Mouse (Mus musculus) gonadal fat pad, adult 2 months (tissue): ENCODE results near the gene Prox2. TPM values are rescaled to one million over a fixed set of nuclear protein-coding genes. Genes with fewer than 3 reads are reported as not detected.
"Not testable (repeated sequence)": the region's sequence is repeated elsewhere in the genome, so short reads cannot be mapped to it uniquely, and the experiment has no call there.

Experiments used
- DNase-seq: peaks from one replicate; pipeline ENCODE4 v3.0.0-alpha.2; 2012; ENCODE audit warnings: low read depth
- polyA plus RNA-seq: library from polyadenylated mRNA; depleted of rRNA; stranded (reverse); fragments of >200 nt; gene quantifications from 2 replicates; pipeline ENCODE4 v1.2.3, GENCODE M21; 2012; rRNA removed

Gene Prox2
- 3.0 and 3.4 TPM in 2 replicates for polyA plus RNA-seq

DNA sequence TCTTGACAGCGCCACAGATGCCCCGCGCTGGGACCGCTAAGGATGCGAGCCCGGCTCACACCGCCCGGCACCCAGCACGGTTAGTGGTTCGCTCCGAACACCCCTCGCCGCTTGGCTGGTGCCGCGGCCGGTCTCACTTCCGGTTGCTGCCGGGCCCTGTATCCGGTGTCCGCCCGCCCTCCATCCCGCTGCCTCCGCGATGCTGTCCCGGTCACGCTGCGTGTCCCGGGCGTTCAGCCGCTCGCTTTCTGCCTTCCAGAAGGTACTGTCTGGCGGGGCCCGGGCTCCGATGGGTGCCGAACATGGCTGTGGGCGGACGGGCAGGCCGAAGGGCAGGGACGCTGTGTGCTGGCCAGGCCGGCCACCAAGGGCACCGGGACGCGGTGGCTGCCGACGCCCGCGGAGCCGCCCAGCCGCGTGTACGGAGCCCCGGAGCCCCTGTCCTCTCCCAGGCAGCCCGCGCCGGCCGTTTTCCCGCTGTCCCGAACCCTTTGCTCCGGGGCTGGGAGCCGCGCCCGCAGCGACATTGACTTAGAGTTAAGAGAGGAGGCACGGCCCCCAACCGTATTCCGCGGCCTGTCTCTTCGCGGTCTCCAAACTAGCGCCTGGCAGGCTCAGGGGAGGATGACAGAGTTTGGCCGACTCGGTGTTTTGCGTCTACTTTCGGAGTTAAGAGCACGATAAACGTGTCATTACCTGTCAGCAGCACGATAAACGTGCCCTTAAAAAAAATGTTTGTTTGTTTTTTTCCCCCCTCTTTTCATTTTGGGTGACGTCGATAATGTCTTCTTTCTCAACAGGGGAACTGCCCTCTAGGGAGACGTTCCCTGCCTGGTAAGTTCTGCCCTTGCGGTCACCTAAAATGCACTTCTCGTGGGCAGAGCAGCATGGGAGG is at the start of gene Prox2, which contains the start of gene Dlst:
Prox2 (minus strand) TSS at position 62 of the 895 bp plus-strand sequence.
Dlst (plus strand) TSS at position 136 of the 895 bp plus-strand sequence.
- DNase-seq, result no peak

DNA sequence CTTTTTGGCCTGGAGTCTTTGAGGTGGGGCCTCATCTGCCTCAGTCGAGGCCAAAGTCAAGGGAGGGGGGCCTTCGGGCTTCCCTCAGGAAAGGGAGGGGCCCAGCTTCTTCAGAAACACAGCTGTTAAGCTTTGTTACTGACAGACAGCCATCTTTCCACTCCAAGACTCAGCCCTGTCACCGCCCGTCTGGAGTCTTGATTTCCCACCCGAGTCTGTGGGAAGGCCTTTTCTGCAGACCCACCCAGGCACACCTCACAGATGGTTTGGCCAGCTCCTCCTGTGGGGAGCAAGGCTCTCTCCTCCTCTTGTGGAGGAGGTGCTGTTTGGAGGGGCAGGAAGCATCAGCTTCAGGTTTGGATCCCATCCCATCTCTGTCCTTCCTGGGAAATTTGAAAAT is 49.0 kb upstream of the Prox2 start:
- no peak for DNase-seq

DNA sequence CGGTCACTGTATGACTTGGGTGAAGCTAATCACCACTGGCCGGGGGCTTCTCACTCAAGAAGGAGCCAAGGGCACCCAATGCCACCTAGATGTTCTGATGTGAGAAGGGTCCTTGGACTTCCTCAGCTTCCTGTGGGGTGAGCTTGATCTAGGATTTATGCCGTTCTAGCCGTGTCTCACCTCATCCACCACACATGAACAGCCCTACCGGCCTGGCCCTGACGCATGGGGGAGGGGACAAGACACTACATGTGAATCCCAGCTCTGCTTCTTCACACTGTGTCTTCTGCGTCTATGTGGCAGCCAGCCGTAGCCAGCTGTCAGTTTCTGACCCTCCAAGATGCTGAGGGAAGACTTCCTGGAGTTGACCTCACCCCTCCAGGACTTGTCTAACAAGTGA is 48.2 kb upstream of the Prox2 start:
- no peak for DNase-seq

DNA sequence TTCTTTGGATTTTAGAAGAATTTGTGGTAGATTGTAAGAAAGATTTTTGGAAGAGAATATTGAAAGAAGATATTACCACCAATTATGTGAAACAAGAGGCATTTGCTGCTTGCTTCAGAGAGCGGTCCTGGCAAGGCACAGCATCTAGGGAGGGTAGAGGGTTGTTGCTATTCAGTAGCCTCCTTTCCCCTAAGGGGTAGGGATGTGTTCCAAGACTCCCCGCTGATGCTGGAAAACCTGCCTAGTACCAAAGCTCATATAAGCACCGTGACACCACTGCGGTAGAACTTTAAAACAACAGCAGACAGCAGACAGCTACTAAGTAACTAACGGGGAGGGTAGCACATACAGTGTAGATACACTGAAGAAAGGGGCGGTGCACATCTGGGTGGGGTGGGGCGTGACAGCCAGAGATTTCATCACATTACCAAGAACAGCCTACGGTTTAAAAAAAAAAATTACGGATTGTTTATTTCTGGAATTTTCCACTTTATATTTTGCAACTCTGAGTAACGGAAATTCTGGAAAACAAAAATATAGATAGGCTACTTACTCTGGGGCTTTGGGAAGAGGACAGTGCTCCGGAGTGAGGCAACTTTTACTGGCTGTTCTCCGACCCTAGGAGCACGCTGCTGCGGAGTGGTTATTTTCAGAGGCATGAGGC is 47.4 kb upstream of the Prox2 start:
- DNase-seq, result no peak

DNA sequence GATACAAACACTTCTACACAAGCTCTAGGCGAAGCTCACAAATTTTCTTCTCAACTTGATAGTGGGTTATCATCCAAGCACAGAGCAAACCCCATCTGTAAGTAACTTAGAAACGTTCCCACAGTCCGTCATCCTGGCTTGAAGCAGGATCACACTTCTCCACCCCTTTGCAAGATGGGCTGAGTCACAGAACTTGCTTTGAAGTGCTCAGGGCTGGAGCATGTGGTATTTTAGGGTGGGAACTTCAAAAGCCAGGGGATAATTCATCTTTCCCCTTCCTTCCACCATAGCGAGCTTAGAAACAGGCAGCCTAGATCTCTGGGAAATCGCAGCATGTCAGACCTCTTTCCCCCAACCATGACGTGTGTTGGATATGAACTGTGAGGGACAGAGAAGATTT is 45.8 kb upstream of the Prox2 start:
- DNase-seq, result no peak

DNA sequence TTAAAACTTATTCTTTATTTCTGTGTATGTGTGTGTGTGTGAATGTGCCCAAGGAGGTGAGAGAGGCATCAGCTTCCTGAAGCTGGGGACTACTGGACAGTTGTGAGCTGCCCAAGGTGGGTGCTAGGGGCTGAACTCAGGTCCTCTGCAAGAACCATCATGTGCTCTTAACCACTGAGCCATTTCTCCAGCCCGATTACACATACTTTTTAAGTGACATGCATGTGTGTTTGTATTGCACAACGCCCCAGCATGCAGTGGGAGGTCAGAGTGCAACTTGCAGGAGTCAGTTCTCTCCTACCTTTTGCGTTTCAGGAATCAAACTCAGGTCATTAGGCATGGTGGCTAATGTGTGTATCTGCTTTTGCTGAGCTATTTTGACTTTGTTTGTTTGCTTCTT is 42.5 kb upstream of the Prox2 start:
- DNase-seq, result no peak

DNA sequence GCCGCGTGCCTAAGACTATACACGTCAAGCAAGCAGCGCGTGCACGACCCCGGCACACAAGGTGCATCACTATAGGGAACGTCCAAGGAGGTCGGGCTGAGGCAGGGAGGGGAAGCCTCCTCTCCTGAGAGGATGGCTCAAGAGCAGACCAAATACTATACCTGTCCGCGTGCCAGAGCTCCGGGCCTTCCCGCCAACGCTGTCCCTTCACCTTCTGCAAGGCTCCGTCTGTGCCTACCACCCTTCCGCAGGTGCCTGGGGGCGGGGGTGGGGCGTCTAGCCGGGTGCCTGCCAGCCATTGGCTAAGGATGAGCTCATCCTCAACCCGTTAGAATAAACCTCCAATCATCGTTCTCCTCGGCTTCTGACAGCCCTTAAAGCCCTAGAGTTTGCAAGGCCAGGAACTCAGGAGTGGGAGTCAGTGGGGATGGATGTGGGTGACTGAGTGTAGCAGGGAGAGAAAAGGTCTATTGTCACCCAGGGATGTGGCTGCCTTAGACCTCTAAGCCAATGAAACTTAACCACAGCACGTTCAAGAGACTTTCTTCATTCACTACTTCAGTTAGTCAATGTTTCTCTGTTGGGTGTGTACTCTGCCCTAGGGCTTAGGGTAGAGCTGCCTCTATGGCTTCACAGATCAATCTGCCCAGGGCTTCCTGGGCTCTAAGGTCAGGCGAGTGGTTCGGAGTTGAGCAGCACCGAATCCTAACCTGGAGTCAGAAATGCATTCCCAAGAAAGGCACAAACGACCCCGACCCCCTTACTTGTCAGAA is 40.6 kb upstream of the Prox2 start, which contains the start of gene Rps6kl1:
Rps6kl1 (minus strand) TSS at position 263 of the 773 bp plus-strand sequence.
- no peak for DNase-seq

DNA sequence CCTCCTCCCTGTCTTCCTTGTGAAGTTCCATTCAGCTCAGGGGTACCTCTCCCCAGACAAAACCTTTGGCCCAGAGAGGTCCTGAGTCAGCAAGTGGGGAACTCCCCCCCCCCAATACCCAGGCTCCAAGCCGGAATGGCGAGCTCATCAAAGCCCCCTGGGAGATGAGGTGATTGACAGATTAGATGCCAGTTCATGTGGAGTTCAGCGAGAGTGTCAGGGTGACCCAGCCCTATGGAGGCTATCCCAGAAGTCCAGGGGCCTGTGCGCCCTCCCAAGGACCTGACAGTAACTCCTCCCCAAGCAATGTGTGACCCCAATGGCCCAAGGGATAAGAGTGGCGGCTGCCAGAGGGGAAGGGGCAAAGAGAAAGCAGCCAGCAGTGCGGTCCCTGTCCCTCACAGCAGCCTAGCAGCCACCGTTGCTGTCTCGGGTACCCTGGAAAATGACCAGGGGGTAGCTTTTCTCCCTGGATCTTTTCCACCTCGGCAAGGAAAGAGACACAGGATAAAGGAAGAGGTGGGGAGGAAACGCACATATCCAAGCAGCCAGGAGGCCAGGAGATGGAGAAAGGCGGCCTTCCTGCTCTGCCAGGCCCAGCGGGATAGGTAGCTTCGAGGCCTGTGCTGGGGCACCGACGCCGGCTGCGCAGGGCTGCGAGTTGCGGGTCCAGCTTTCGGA is 39.9 kb upstream of the Prox2 start:
- no peak for DNase-seq

DNA sequence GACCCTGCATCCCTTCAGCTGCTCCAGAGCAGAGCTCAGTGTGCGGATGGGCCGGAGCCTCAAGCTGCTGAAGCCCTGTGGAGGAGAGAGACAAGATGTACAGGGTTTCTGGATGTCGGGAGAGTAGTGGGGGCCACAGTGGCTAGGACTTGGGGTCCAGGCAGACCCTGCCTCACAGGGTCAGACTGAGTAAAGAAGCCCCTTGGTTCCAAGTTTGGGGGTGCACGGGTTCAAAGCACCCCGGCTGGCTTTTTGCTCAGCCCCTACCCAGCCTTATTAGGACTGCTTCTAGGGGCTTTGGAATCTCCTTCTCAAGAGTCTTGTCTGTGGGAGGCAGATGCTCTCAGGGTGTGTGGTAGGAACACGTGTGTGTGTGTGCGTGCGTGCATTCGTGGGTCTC is 36.3 kb upstream of the Prox2 start:
- DNase-seq, result no peak

DNA sequence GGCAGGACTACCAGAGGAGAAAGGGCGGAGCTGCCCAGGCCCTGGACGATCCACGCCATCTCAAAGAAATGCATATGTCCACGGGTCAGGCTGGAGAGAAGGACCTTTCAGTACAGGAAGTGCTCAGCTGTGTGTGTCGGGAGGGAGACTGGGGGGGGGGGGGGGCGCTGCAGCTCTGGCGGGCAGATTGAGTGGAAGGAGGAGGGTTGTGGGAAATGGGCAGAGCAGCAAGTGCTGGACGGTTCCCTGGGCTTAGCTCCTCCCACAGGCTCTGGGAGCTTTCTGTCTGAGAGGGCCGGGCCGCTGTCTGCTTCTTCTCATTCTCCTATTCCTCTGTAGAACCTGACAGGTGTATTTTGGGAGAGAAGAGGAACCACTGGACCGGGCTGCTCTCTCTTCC is 35.8 kb upstream of the Prox2 start:
- DNase-seq, result no peak

DNA sequence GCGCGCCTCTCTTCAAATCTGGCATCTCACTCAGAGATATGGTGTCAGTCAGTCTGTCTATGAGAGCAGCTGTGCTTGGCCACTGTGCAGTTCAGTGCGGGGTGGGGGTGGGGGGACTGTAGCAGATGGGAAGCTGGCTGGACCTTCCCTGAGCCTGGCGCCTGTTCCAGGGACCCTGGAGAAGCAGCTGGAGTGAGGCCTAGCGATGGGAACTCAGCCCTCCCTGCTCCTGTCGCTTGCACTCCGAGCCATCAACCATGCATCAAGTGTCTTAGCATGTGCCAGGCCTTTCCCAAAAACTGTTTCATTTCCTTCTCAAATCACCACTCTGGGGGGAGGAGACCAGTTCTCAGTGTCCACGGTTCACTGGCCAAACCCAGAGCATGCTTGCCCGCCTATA is 35.1 kb upstream of the Prox2 start:
- no peak for DNase-seq

DNA sequence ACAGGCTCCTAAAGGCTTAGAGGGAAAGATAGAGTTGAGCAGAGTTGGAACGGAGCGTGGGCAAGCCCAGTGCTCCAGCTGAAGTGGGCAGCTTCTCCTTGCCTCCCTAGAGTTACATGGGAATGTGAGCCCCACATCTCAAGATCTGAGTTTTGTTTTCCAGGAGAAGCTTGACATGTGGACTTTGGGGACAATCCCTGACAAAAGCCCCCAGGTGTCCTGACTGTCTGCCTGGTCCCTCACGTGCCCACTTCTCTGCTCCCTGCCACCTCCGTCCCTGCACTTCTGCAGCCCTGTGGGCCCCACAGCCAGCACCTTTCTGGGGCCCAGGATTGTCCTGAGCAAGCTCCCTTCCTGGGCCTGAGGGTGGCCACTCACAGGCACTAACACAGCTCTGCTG is 34.3 kb upstream of the Prox2 start:
- no peak for DNase-seq

DNA sequence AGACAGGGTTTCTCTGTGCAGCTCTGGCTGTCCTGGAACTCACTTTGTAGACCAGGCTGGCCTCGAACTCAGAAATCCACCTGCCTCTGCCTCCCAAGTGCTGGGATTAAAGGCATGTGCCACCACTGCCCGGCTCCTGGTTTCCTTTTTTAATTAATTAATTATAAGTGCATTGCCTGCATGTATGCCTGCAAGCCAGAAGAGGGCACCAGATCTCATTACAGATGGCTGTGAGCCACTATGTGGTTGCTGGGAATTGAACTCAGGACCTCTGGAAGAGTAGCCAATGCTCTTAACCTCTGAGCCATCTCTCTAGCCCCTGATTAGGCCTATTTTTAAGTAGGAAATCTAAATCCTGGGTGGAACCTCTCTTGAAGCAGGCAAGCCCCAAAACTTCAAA is 33.7 kb upstream of the Prox2 start:
- not testable (repeated sequence) for DNase-seq

DNA sequence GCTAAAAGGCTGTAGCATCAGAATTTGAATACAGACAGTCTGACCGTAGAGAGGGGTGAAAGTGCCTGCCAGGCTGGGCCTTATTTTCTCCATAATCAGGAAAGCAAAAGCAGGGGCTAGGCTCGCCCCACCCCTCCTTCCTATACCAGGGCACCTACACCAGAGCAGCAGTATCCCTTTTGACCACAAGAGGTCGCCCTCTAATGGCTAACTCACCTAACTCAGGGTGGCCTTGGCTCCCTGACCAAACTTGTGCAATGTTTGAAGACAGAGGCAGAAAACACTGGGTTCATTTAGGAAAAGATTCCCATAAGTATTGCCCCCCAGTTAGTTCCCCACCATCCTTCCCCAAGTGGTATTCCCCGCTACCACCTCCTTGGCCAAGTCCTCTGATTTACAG is 32.2 kb upstream of the Prox2 start:
- DNase-seq, result no peak

DNA sequence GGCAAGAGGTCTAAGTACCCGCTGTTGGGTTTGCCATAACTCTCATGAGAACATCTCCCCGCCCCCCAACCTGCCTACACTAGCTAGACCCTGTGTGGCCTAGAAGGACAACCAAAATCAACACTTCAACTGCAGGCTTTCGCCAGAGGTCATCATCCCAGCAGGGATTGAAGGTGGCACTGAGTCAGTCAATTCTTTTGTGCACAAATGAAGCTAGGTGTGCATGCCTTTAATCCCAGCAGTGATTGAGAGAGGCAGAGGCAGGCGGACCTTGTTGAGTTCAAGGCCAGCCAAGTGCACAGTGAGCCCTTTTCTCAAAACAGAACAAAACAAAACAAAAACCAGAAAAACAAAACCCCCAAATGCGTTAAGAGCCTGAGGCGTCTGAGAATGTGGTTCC is 30.5 kb upstream of the Prox2 start:
- no peak for DNase-seq

DNA sequence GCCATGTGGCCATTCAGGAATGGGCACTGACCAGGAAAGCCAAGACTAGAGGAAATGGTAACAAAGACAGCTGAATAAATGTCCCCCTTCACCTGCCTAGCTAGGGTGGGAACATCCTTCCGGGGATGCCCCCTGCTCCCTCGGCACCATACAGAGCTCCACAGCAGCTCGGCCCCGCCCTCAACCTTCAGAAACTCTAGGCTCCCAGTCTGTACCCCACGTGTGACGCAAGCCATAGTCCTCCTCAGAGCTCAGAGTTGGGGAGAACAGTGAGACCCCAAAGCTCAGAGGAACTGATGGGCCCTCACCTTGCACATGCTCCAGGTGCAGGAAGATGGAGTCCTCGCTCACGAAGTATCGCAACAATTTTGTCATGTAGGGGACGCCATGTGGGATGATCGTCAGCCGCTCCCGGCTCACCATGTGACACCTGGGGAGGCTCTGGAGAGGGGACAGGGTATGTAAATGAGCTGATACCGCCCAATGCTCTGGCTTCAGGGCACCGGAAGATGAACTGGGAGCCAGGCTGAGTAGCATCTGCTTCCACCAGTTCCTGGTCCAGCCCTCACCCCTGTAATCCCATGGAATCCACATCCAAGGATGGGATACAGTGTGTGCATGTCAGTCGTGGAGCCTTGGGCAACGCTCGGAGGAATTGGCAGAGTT is 29.6 kb upstream of the Prox2 start:
- no peak for DNase-seq

DNA sequence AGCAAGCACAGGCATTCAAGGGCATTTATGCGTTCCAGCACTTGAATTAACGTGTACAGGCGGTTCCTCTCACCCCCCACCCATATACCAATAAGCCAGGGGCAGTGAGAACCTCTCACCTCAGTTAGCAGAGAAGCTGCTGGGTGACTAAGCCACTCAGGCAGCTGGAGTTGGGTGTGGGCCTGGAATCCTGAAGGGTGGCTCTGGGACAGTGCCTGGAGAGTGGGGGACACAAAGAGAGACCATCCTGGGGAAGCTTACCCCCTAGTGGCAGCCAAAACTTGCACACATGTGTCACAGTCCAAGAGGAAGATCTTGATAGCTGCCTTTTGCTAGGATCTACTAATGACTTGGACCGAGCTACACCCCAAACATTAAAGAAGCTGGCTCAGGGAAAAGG is 26.1 kb upstream of the Prox2 start:
- no peak for DNase-seq

DNA sequence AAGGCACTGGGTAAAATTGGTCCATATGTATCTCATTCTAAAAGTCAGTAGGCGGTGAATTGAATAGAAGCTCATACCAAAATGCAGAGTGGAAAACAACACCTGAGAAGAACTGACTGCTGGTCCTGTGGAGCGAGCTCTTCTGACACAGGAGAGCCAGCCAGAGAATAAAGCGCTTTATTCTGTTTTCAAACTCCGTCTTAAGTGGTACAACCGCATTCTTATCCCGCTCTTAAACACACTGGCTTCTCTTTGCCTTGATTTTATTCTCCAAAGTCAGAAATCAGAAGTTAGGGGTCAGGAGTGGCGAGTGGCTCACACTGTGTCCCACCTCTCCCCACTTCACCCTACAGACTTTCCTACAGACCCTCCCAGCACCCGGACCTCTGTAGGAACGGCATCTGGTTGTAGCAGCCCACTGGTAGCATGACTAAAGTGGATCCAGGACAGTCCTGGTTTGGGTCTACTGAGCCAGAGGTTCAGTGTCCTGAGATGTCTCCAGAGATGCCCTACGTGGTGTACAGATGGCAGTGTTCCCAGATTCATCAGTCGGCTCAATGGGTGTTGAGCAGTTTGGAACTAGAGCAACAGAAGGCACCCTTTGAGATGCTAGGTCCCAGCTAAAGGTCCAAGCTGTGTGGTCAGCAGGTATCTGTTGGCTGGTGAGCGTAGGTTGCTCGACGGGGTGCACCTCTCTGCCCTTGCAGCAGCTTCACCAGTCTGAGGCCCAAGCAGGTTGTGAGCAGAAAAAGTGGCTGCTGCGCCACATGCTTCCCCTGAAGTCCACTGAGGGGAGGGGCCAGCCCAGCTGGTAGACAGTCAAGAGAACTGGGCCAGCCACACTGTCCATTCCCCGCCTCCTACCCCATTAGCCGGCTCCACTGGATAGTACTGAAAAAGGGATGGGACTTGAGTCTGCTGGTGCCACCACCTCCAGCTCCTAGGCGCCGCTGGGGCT is 25.2 kb upstream of the Prox2 start:
- DNase-seq, result no peak

DNA sequence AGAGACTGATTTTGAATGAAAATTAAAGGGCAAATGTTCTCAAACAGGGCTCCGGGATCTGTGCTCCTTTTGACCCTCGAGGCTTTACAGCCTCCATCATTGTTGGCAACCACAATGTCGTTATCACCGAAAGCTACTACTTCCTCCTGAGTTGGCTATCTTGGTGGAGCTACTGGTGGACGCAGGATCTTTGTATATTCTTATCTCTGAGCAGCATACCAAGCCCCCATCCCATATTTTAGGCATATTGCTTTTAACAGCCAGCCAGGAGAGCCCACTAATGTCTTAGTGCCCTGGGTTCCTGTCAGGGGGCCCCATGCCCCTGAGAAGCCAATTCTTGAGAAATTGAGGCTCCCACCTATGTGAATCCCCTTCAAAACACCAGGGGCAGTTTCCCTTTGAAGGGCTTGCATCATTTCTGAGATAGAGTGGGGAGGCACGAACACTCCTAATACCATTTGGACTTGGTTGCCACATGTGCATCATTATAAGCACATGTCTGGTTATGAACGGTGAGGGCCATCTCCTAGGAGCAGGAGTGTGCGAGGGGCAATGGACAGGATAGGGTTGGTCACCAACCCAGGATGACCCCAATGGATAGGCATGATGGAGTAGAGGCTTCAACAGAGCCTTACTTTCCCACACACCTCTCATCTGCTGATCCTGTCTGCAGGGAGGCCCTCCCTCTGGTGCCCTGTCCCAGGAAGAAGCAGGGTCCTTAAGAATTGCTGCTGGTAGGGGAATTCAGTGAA is 23.7 kb upstream of the Prox2 start:
- DNase-seq, result no peak
